Mouse (Mus musculus): ENCODE data around the gene 2310057N15Rik. TPM values are rescaled to one million over a fixed set of nuclear protein-coding genes. Genes with fewer than 3 reads are reported as not detected.

Gene 2310057N15Rik
- polyA plus RNA-seq, 1 experiment from 2014 or later: not detected

Other genes with a start within 250 kb of the 2310057N15Rik start
- 4.2 TPM in 2 replicates for gene Cldn8, start 211.0 kb downstream of the 2310057N15Rik start, polyA plus RNA-seq (2016; fragmentation: Nextera tagmentation; extraction: Ambion mirVana)
- gene Krtap24-1, start 161.9 kb downstream of the 2310057N15Rik start, polyA plus RNA-seq (2016; fragmentation: Nextera tagmentation; extraction: Ambion mirVana): not detected in 2 replicates
- not detected in 2 replicates for gene 2310079G19Rik, start 146.5 kb downstream of the 2310057N15Rik start, polyA plus RNA-seq (2016; fragmentation: Nextera tagmentation; extraction: Ambion mirVana)
- not detected in 2 replicates for gene Krtap26-1, start 126.4 kb downstream of the 2310057N15Rik start, polyA plus RNA-seq (2016; fragmentation: Nextera tagmentation; extraction: Ambion mirVana)
- not detected in 2 replicates for gene Krtap27-1, start 102.5 kb downstream of the 2310057N15Rik start, polyA plus RNA-seq (2016; fragmentation: Nextera tagmentation; extraction: Ambion mirVana)
- gene 2310061N02Rik, start 66.2 kb downstream of the 2310057N15Rik start, polyA plus RNA-seq (2016; fragmentation: Nextera tagmentation; extraction: Ambion mirVana): not detected in 2 replicates
- not detected in 2 replicates for gene Krtap13-1, start 45.3 kb downstream of the 2310057N15Rik start, polyA plus RNA-seq (2016; fragmentation: Nextera tagmentation; extraction: Ambion mirVana)
- gene Krtap13, start 22.6 kb downstream of the 2310057N15Rik start, polyA plus RNA-seq (2016; fragmentation: Nextera tagmentation; extraction: Ambion mirVana): not detected in 2 replicates
- gene 2310034C09Rik, start 15.4 kb downstream of the 2310057N15Rik start, polyA plus RNA-seq (2016; fragmentation: Nextera tagmentation; extraction: Ambion mirVana): not detected in 2 replicates
- gene Gm5965, start 3.7 kb upstream of the 2310057N15Rik start, polyA plus RNA-seq (2016; fragmentation: Nextera tagmentation; extraction: Ambion mirVana): not detected in 2 replicates
- gene Gm20741, start 38.0 kb upstream of the 2310057N15Rik start, polyA plus RNA-seq (2016; fragmentation: Nextera tagmentation; extraction: Ambion mirVana): not detected in 2 replicates
- gene Krtap15, start 46.0 kb upstream of the 2310057N15Rik start, polyA plus RNA-seq (2016; fragmentation: Nextera tagmentation; extraction: Ambion mirVana): not detected in 2 replicates
- not detected in 2 replicates for gene Krtap14, start 51.9 kb upstream of the 2310057N15Rik start, polyA plus RNA-seq (2016; fragmentation: Nextera tagmentation; extraction: Ambion mirVana)
- gene Krtap19-1, start 95.2 kb upstream of the 2310057N15Rik start, polyA plus RNA-seq (2016; fragmentation: Nextera tagmentation; extraction: Ambion mirVana): not detected in 2 replicates
- gene Krtap19-2, start 100.1 kb upstream of the 2310057N15Rik start, polyA plus RNA-seq (2016; fragmentation: Nextera tagmentation; extraction: Ambion mirVana): not detected in 2 replicates
- gene Krtap19-3, start 103.8 kb upstream of the 2310057N15Rik start, polyA plus RNA-seq (2016; fragmentation: Nextera tagmentation; extraction: Ambion mirVana): not detected in 2 replicates
- gene Krtap19-4, start 110.9 kb upstream of the 2310057N15Rik start, polyA plus RNA-seq (2016; fragmentation: Nextera tagmentation; extraction: Ambion mirVana): not detected in 2 replicates
- gene Krtap19-5, start 122.3 kb upstream of the 2310057N15Rik start, polyA plus RNA-seq (2016; fragmentation: Nextera tagmentation; extraction: Ambion mirVana): not detected in 2 replicates
- not detected in 2 replicates for gene Krtap19-9b, start 158.1 kb upstream of the 2310057N15Rik start, polyA plus RNA-seq (2016; fragmentation: Nextera tagmentation; extraction: Ambion mirVana)
- not detected in 2 replicates for gene Krtap16-3, start 188.7 kb upstream of the 2310057N15Rik start, polyA plus RNA-seq (2016; fragmentation: Nextera tagmentation; extraction: Ambion mirVana)
- gene Krtap22-2, start 236.6 kb upstream of the 2310057N15Rik start, polyA plus RNA-seq (2016; fragmentation: Nextera tagmentation; extraction: Ambion mirVana): not detected in 2 replicates
- not detected in 2 replicates for gene Gm10229, start 241.1 kb upstream of the 2310057N15Rik start, polyA plus RNA-seq (2016; fragmentation: Nextera tagmentation; extraction: Ambion mirVana)